Mouse (Mus musculus): ENCODE data around the gene Hint1. TPM values are rescaled to one million over a fixed set of nuclear protein-coding genes. Genes with fewer than 3 reads are reported as not detected.

Gene Hint1
- polyA plus RNA-seq, 1 experiment from 2014 or later: 653 TPM

DNA sequence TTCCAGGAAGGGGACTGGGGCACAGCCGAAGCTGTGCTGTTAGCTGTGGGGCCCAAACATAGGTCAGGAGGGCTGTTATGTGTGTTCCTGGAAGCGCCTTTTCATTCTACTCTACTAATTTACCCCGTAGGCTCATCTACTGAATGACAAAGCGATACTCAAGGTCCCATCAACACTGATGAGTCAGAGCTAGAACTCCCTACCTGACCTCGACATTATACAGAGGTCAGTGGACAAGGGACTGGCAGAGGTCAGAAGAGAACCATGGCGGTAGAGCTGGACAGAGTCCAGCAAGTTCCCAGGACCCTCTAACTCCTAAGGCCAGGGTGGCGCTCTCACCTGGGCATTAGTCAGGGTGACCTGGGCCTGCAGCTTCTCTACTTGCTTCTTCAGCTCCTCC, 51.3 kb downstream of the Hint1 start:
- Histone ChIP-seq H3K9ac (no peak overlapping the region), H3K9me3 (no peaks in the 10 kb centered on the region), H3K27ac (no peak overlapping the region), H3K4me2 (replicated peaks) (no peak overlapping the region), H3K27me3 (replicated peaks) (no peaks in the 10 kb centered on the region), H3K4me1 (no peaks in the 10 kb centered on the region), H3K4me3 (no peak overlapping the region), H3K36me3 (peaks cover 53% of the 10 kb centered on the region)
- 95% methylated on average over 7 of the region's 7 CpGs for WGBS
- ATAC-seq (ENCODE audit: low FRiP score, low read depth): no peak

GRCm38 (mm10) chr11:54918273-54918672, 52.1 kb downstream of the Hint1 start:
- H3K4me3 ChIP-seq: no peak overlapping the region
- no peak overlapping the region for H3K9ac ChIP-seq
- H3K4me1 ChIP-seq: no peaks in the 10 kb centered on the region
- H3K4me2 ChIP-seq (replicated peaks): no peak overlapping the region
- no peak for ATAC-seq (ENCODE audit: low FRiP score, low read depth)
- WGBS: 88% methylated on average over 4 of the region's 4 CpGs
- H3K27ac ChIP-seq: no peak overlapping the region
- peaks cover 60% of the 10 kb centered on the region for H3K36me3 ChIP-seq
- H3K27me3 ChIP-seq (replicated peaks): no peaks in the 10 kb centered on the region
- no peaks in the 10 kb centered on the region for H3K9me3 ChIP-seq

Other genes with a start within 250 kb of the Hint1 start
- gene Cdc42se2, start 78.7 kb upstream of the Hint1 start, polyA plus RNA-seq (2016; fragmentation: Nextera tagmentation; extraction: Ambion mirVana): 184 and 186 TPM in 2 replicates
- gene Lyrm7, start 5.5 kb upstream of the Hint1 start, polyA plus RNA-seq (2016; fragmentation: Nextera tagmentation; extraction: Ambion mirVana): 7.4 and 8.7 TPM in 2 replicates
- 76.7 and 80.3 TPM in 2 replicates for gene Gpx3, start 36.1 kb downstream of the Hint1 start, polyA plus RNA-seq (2016; fragmentation: Nextera tagmentation; extraction: Ambion mirVana)
- gene Tnip1, start 96.5 kb downstream of the Hint1 start, polyA plus RNA-seq (2016; fragmentation: Nextera tagmentation; extraction: Ambion mirVana): 16.3 and 16.9 TPM in 2 replicates
- gene Anxa6, start 167.1 kb downstream of the Hint1 start, polyA plus RNA-seq (2016; fragmentation: Nextera tagmentation; extraction: Ambion mirVana): 91.8 and 93.2 TPM in 2 replicates
- gene Ccdc69, start 211.7 kb downstream of the Hint1 start, polyA plus RNA-seq (2016; fragmentation: Nextera tagmentation; extraction: Ambion mirVana): 0.28 and 0.41 TPM in 2 replicates
- 14.0 and 15.2 TPM in 2 replicates for gene Gm2a, start 231.7 kb downstream of the Hint1 start, polyA plus RNA-seq (2016; fragmentation: Nextera tagmentation; extraction: Ambion mirVana)

All from neural tube, embryonic 12.5 days (tissue).